Mouse (Mus musculus): ENCODE measurements around the gene Atp8b4.

The Atp8b4 gene

GRCm38 (mm10) chr2:126434305-126434704, 66.2 kb downstream of the Atp8b4 start:
- DNase-seq (ENCODE audit: low spot score): no peak

GRCm38 (mm10) chr2:126432481-126433066, 67.9 kb downstream of the Atp8b4 start:
- DNase-seq (ENCODE audit: low spot score): no peak

- no peak for DNase-seq (ENCODE audit: low spot score)
These were observed 71.2 kb downstream of the Atp8b4 start for GRCm38 (mm10) chr2:126429282-126429681.

GRCm38 (mm10) chr2:126425223-126425622, 75.3 kb downstream of the Atp8b4 start:
- no peak for DNase-seq (ENCODE audit: low spot score)

- DNase-seq (ENCODE audit: low spot score): no peak
These were observed 75.8 kb downstream of the Atp8b4 start for GRCm38 (mm10) chr2:126424714-126425113.

GRCm38 (mm10) chr2:126420901-126421300, 79.6 kb downstream of the Atp8b4 start:
- DNase-seq (ENCODE audit: low spot score): no peak

GRCm38 (mm10) chr2:126418916-126419315, 81.6 kb downstream of the Atp8b4 start:
- no peak for DNase-seq (ENCODE audit: low spot score)

GRCm38 (mm10) chr2:126416772-126417171, 83.7 kb downstream of the Atp8b4 start:
- no peak for DNase-seq (ENCODE audit: low spot score)

GRCm38 (mm10) chr2:126415981-126416380, 84.5 kb downstream of the Atp8b4 start:
- DNase-seq (ENCODE audit: low spot score): no peak

- DNase-seq (ENCODE audit: low spot score): no peak
These were observed 87.7 kb downstream of the Atp8b4 start for GRCm38 (mm10) chr2:126412759-126413158.

- DNase-seq (ENCODE audit: low spot score): no peak
These were observed 101.0 kb downstream of the Atp8b4 start for GRCm38 (mm10) chr2:126399454-126399853.

GRCm38 (mm10) chr2:126399017-126399416, 101.5 kb downstream of the Atp8b4 start:
- no peak for DNase-seq (ENCODE audit: low spot score)

- DNase-seq (ENCODE audit: low spot score): no peak
These were observed 102.3 kb downstream of the Atp8b4 start for GRCm38 (mm10) chr2:126398216-126398615.

GRCm38 (mm10) chr2:126397513-126397912, 103.0 kb downstream of the Atp8b4 start:
- no peak for DNase-seq (ENCODE audit: low spot score)

- DNase-seq (ENCODE audit: low spot score): no peak
These were observed 105.5 kb downstream of the Atp8b4 start for GRCm38 (mm10) chr2:126394924-126395323.

GRCm38 (mm10) chr2:126387458-126388037, 112.9 kb downstream of the Atp8b4 start:
- DNase-seq (ENCODE audit: low spot score): no peak

GRCm38 (mm10) chr2:126386056-126386455, 114.4 kb downstream of the Atp8b4 start:
- no peak for DNase-seq (ENCODE audit: low spot score)

- DNase-seq (ENCODE audit: low spot score): no peak
These were observed 120.2 kb downstream of the Atp8b4 start for GRCm38 (mm10) chr2:126380300-126380699.

- DNase-seq (ENCODE audit: low spot score): no peak
These were observed 128.8 kb downstream of the Atp8b4 start for GRCm38 (mm10) chr2:126371634-126372033.

GRCm38 (mm10) chr2:126369815-126370214, 130.7 kb downstream of the Atp8b4 start:
- DNase-seq (ENCODE audit: low spot score): no peak

GRCm38 (mm10) chr2:126363745-126364725, 136.4 kb downstream of the Atp8b4 start:
- no peak for DNase-seq (ENCODE audit: low spot score)

- peak; percentile 55 for DNase-seq (ENCODE audit: low spot score)
These were observed 137.3 kb downstream of the Atp8b4 start for GRCm38 (mm10) chr2:126363050-126363744.
